Mouse (Mus musculus): ENCODE results near the gene Rab6b.

Rab6b gene

DNA sequence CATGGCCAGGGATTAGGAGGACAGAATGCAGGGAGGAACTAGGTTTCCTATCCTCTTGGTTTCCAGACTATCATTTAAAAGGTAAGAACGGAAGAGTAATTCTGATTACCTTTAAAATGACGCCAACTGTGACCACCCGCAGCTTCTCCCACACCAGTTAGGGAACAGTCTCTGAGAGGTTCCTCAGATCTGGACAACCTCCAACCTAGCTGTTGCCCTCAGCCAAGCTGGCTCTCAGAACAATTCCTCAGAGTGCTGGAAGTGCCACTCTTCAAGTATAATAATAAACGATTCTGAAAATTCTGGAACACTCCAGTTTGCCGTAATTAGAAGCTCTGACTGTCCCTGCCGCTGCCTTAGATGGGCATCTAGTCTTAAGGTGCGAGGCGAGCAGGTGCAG lies 74.4 kb downstream of the Rab6b start:
- DNase-seq (ENCODE audit: extremely low read depth, insufficient read length, low spot score), result no peak

DNA sequence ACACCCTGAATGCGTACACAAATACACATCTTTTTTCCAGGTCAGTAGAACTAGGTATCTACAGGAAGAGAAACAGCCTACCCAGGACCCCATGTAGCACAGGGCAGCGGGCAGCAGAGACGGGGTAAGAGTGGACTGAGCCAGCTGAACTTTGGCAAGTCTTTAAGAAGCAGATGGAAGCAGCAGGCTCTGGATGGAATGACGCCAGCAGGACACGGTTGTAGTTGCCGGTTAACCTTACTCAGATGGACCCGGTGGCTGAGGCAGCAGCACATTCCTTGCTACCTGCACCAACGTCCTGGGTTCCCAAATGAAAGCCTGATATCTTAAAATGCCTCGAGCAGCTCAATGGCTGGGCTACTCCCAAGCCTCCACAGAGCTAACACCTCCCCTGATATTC lies 75.2 kb downstream of the Rab6b start:
- no peak for DNase-seq (ENCODE audit: extremely low read depth, insufficient read length, low spot score)

DNA sequence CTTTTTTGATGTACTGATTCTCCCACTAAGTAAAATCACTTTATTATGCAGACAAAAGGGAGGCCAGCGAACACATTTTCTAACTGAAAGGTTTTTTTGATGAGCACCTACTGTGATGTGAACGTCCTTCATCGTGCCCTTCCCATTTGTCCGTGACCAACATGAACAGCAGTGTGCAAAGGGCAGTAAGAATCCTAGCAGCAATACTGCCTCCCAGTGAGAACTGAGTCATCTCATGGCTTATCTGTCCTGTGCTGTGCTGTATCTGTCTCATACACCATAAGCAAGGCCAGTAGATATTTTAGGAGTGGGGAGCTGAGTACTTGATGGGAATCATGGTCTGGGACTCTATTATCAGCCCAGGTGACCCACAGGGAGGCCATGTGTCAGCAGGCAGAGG lies 76.8 kb downstream of the Rab6b start:
- no peak for DNase-seq (ENCODE audit: extremely low read depth, insufficient read length, low spot score)

DNA sequence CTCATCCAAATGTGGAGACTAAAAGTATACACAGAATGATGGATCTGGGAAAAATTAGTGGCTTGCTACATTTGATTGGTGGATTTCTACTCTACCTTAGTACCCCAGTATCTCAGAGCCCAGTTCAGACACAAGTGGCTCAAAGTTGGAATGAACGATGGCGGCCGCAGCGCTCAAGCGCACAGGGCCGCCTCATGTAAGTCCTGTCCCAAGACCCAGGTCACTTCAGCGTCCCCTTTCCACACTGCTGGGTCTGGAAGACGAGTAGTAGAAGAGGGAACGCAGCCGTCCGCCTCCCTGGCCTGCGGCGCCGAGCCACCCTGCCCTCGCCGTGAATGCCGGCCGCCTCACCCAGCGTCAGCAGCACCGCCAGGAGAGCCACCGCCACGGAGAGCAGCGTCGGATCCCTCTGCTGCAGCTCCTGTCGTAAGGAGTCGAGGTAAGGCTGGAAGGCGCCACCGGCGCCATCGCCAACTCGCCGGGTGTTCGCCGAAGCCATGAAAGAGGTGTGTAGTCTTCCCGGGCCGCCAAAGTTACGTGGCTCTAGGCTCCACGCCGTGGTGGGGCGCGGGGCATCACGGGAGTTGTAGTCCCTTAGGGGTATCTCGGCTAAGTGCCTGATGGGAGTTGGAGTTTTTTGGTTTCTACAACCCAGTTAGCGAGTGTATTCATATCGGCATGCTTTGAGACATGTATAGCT lies 90.1 kb downstream of the Rab6b start, which contains the start of gene Srprb:
Gene Srprb, minus strand, starts transcription at position 577 of the 700 bp plus-strand sequence.
- peak; percentile 87 for DNase-seq (ENCODE audit: extremely low read depth, insufficient read length, low spot score)

GRCm38 (mm10) chr9:103205786-103206185 lies 94.2 kb downstream of the Rab6b start:
- DNase-seq (ENCODE audit: extremely low read depth, insufficient read length, low spot score), result no peak

DNA sequence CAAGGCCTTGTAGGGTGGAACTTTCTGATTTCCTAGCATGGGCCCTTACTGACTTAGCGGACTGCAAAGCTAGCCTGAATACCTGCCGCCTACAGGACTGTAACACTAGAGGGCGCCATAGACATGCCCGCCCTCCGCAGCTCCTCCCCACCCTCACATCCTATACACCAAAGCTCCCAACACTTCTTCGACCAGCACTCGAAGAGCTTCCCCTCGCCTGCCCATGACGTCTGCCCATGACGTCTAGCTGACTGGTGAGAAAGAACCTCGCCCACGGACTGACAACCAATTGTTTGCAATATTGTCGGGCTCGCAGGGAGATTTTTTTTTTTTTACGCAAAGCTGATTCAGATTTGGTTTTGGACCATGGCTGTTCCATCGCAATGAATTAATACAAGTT lies 96.3 kb downstream of the Rab6b start:
- DNase-seq (ENCODE audit: extremely low read depth, insufficient read length, low spot score), result peak; percentile 65

GRCm38 (mm10) chr9:103208802-103209423 lies 97.3 kb downstream of the Rab6b start:
- DNase-seq (ENCODE audit: extremely low read depth, insufficient read length, low spot score), result no peak

DNA sequence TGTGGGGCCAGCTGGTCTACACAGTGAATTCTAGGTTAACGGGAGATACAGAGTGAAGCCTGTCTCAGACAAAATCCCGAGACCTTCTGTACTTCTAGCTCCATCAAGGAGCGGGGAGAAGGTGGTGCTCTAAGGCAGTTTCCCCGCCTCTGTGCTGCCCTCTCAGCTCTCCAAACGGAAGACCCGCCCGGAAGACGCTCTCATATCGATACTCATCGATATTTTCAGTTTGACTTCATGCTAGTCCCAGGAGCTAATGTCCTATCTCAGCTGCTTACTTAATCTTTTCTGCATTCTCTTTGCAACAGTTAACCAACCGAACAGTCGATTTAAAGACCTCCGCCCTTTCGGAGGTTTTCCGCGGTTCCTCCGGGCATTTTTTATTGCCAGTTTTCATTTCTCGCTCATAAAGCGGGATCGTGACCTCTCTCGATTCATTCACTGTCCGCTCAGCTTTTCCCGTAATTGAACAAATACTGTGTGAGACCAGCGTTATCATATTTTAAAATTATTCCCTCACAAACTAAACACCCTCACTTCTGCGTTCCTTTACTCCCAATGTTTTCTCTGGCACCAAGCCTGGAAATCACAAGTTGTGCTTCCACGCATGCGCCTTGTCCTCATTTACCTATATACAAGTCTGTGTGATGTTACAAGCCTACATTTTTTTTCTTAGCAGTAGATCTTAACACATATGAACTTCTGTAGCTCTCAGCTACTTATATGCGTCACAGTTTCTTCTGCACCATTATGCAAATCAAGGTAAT lies 101.2 kb downstream of the Rab6b start:
- DNase-seq (ENCODE audit: extremely low read depth, insufficient read length, low spot score), result no peak

DNA sequence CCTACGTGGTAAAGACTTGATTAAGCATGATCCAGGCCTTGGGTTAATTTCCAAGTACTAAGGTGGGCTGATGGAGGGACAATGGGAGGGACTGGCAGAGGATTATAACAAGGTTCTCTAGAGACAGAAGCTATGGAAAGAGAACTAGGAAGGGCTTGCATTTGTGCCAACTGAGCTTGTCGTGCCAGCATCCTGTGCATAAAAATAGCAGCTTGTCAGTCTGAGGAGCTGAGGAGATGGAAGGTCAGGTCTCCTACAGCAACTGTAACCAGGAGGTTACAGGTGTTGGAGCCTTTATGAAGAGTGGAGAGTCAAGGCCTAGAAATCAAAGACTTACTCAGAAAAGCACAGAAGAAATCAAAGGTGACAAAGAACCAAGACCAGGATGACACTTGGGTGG lies 102.0 kb downstream of the Rab6b start:
- DNase-seq (ENCODE audit: extremely low read depth, insufficient read length, low spot score), result no peak

DNA sequence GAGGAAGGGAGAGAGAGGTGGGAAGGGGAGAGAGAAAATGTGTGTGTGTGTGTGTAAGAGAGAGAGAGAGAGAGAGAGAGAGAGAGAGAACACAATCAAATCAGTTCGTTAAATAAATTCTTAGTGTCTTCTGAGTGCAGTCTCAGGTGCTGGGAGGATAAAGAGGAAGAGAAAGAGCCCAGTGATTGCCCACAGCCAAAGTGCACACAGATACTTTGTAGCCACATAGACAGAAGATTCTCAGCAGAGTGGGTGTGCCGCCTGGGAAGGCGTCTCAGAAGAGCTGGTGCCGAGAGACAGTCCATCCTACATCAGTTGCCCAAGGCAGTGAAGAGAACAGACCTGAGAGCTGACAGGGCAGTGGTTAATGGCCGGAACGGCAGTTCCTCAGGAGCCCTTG lies 102.7 kb downstream of the Rab6b start:
- DNase-seq (ENCODE audit: extremely low read depth, insufficient read length, low spot score), result no peak

DNA sequence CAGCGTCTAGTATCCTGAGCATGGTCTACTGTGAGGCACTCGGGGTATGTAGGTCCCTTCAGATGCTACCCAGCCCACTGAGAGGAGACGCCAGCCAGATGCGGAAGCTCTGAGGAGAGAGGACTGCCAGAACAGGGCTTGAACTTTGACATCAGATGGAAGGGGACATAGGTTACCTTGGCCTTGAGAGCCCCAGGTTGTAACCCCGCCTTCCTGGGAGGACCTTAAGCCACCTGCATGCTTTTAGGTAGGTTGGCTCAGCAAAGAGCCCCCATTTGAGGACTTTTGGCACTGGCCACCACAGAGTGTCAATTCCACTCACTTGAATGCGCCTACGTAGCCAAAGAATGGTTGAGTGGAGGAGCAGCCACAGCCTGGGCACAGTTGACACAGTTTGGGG lies 113.1 kb downstream of the Rab6b start:
- no peak for DNase-seq (ENCODE audit: extremely low read depth, insufficient read length, low spot score)

DNA sequence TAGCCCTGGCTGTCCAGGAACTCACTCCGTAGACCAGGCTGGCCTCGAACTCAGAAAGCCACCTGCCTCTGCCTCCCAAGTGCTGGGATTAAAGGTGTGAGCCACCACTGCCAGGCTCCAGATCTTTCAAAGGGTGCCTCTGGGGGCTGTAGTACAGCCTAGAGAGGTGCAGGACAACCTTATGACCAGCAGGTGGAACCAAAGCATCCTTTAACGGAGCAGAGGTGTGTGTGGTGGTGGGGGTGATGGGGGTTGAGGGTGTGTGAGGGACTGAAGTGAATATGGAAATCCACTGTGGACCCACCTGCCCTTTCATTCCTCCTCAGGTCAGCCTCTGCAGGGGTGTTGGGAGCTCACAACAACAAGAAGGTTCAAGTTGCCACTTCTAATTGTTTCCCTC lies 113.9 kb downstream of the Rab6b start:
- DNase-seq (ENCODE audit: extremely low read depth, insufficient read length, low spot score), result no peak

GRCm38 (mm10) chr9:103226806-103227205 lies 115.2 kb downstream of the Rab6b start:
- no peak for DNase-seq (ENCODE audit: extremely low read depth, insufficient read length, low spot score)

- no peak for DNase-seq (ENCODE audit: extremely low read depth, insufficient read length, low spot score)
These were observed 116.2 kb downstream of the Rab6b start for GRCm38 (mm10) chr9:103227760-103228159.

- DNase-seq (ENCODE audit: extremely low read depth, insufficient read length, low spot score), result no peak
These were observed 116.9 kb downstream of the Rab6b start for GRCm38 (mm10) chr9:103228370-103229003.

- DNase-seq (ENCODE audit: extremely low read depth, insufficient read length, low spot score), result no peak
These were observed 117.7 kb downstream of the Rab6b start for GRCm38 (mm10) chr9:103229037-103229867.

- DNase-seq (ENCODE audit: extremely low read depth, insufficient read length, low spot score), result no peak
These were observed 118.8 kb downstream of the Rab6b start, which contains the start of the genes Gm20425 and Trf for GRCm38 (mm10) chr9:103230151-103230951. Gene Gm20425, minus strand, starts transcription at chr9:103230307. Gene Trf, minus strand, starts transcription at chr9:103230444.

- DNase-seq (ENCODE audit: extremely low read depth, insufficient read length, low spot score), result no peak
These were observed 120.8 kb downstream of the Rab6b start for GRCm38 (mm10) chr9:103232232-103233005.

DNA sequence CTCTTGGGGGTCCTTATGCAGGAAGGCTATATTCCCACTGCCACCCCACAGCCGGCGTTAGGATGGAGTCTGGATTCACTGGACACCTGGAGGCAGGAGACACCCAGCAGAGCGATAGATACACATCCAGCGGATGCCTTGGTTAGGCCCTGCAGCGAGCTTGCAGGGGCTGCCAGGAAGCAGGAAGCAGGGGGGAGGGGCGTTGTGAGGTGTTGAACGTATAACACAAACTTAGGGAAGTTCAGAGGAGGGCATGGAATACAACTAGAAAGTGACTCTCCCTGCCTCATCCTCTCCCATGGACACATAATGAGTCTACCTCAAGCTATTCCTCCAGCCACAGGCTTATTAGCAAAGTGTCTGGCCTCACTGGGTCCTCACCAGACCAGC lies 121.4 kb downstream of the Rab6b start:
- no peak for DNase-seq (ENCODE audit: extremely low read depth, insufficient read length, low spot score)
